Mouse (Mus musculus) C2C12 (cell line): ENCODE results near the gene Ush2a. TPM values are rescaled to one million over a fixed set of nuclear protein-coding genes. Genes with fewer than 3 reads are reported as not detected.

Source experiments
- H3K27me3 ChIP-seq: one replicate; pipeline ENCODE4 v1.6.1; 2011; ENCODE audit not compliant: control insufficient read depth, insufficient read depth, insufficient read length
- H3K36me3 ChIP-seq: one replicate; pipeline ENCODE4 v1.6.1; 2011; ENCODE audit not compliant: control insufficient read depth, insufficient read depth
- H3K4me3 ChIP-seq: one replicate; pipeline ENCODE4 v1.5.1; 2011; ENCODE audit warnings: mild to moderate bottlenecking, control low read depth; ENCODE audit not compliant: poor library complexity, insufficient read depth, severe bottlenecking
- H3K79me2 ChIP-seq: one replicate; pipeline ENCODE4 v1.6.1; 2011; ENCODE audit not compliant: control insufficient read depth, insufficient read depth
- H3K79me3 ChIP-seq: one replicate; pipeline ENCODE4 v1.6.1; 2011; ENCODE audit warnings: low read depth, control low read depth
- H3ac ChIP-seq: one replicate; pipeline ENCODE3; 2011; ENCODE audit warnings: low read depth; ENCODE audit not compliant: control insufficient read depth, insufficient read length
- CEBPB ChIP-seq: IDR thresholded peaks from one replicate; pipeline ENCODE4 v1.6.1; 2011; ENCODE audit warnings: low read depth, mild to moderate bottlenecking, control low read depth, moderate library complexity
- CTCF ChIP-seq: IDR thresholded peaks from one replicate; pipeline ENCODE4 v1.5.1; 2011; ENCODE audit not compliant: control insufficient read depth, insufficient read depth, insufficient read length
- FOSL1 ChIP-seq: IDR thresholded peaks from one replicate; pipeline ENCODE4 v1.8.0; 2011; ENCODE audit warnings: mild to moderate bottlenecking, low read length; ENCODE audit not compliant: poor library complexity, insufficient read depth, severe bottlenecking
- MAX ChIP-seq: IDR thresholded peaks from one replicate; pipeline ENCODE4 v1.6.1; 2011; ENCODE audit warnings: mild to moderate bottlenecking, control low read depth
- MYOD1 ChIP-seq: IDR thresholded peaks from one replicate; pipeline ENCODE4 v1.6.1; 2011; ENCODE audit warnings: low read depth; ENCODE audit not compliant: control insufficient read depth, insufficient read length
- MYOG ChIP-seq: IDR thresholded peaks from one replicate; pipeline ENCODE4 v1.6.1; 2011; ENCODE audit not compliant: control insufficient read depth, insufficient read length; ENCODE audit errors: extremely low read depth
- USF1 ChIP-seq: IDR thresholded peaks from one replicate; pipeline ENCODE4 v1.6.1; 2011; ENCODE audit warnings: low read depth, mild to moderate bottlenecking, control low read depth, moderate library complexity
- polyA plus RNA-seq: library from polyadenylated mRNA; unstranded; fragments of >200 nt; fragmentation: generic; extraction: Trizol; gene quantifications from one replicate; pipeline ENCODE4 v1.2.1, GENCODE M21; 2012; ENCODE audit warnings: missing spikeins

The Ush2a gene
- polyA plus RNA-seq, 1 experiment, result not detected

GRCm38 (mm10) chr1:188468371-188468783, 206.6 kb downstream of the Ush2a start:
- Histone ChIP-seq H3K79me2 (no peaks in the 10 kb centered on the region), H3K27me3 (no peaks in the 10 kb centered on the region), H3K79me3 (no peaks in the 10 kb centered on the region), H3K36me3 (no peaks in the 10 kb centered on the region), H3ac (no peak overlapping the region), H3K4me3 (no peak overlapping the region)
- TF ChIP-seq USF1, result no peak
- no peak for TF ChIP-seq CTCF
- TF ChIP-seq CEBPB, result no peak
- no peak for TF ChIP-seq MAX
- no peak for TF ChIP-seq MYOG
- TF ChIP-seq FOSL1, result no peak
- no peak for TF ChIP-seq MYOD1

GRCm38 (mm10) chr1:188504958-188505357, 243.1 kb downstream of the Ush2a start:
- TF ChIP-seq CEBPB (no peak), CTCF (no peak), MYOG (no peak), MYOD1 (no peak), FOSL1 (no peak), USF1 (no peak), MAX (no peak)
- Histone ChIP-seq H3K79me2 (no peaks in the 10 kb centered on the region), H3K36me3 (no peaks in the 10 kb centered on the region), H3ac (no peak overlapping the region), H3K79me3 (no peaks in the 10 kb centered on the region), H3K4me3 (no peak overlapping the region), H3K27me3 (no peaks in the 10 kb centered on the region)

GRCm38 (mm10) chr1:188518792-188519191, 257.0 kb downstream of the Ush2a start:
- H3K36me3 ChIP-seq, result no peaks in the 10 kb centered on the region
- no peak overlapping the region for H3ac ChIP-seq
- no peaks in the 10 kb centered on the region for H3K79me2 ChIP-seq
- H3K79me3 ChIP-seq, result no peaks in the 10 kb centered on the region
- no peaks in the 10 kb centered on the region for H3K27me3 ChIP-seq
- TF ChIP-seq MAX (no peak), USF1 (no peak), MYOD1 (no peak), CEBPB (no peak), MYOG (no peak), FOSL1 (no peak), CTCF (no peak)
- no peak overlapping the region for H3K4me3 ChIP-seq

GRCm38 (mm10) chr1:188527451-188527850, 265.6 kb downstream of the Ush2a start:
- H3K79me2 ChIP-seq, result no peaks in the 10 kb centered on the region
- H3K36me3 ChIP-seq, result no peaks in the 10 kb centered on the region
- TF ChIP-seq MYOD1, result no peak
- TF ChIP-seq CTCF, result no peak
- TF ChIP-seq USF1, result no peak
- no peak for TF ChIP-seq MAX
- TF ChIP-seq FOSL1, result no peak
- no peak for TF ChIP-seq CEBPB
- no peak for TF ChIP-seq MYOG
- no peak overlapping the region for H3ac ChIP-seq
- H3K4me3 ChIP-seq, result no peak overlapping the region
- no peaks in the 10 kb centered on the region for H3K79me3 ChIP-seq
- H3K27me3 ChIP-seq, result no peaks in the 10 kb centered on the region

GRCm38 (mm10) chr1:188529606-188530131, 267.8 kb downstream of the Ush2a start:
- no peak for TF ChIP-seq USF1
- no peak for TF ChIP-seq CTCF
- TF ChIP-seq FOSL1, result no peak
- no peak for TF ChIP-seq MYOG
- TF ChIP-seq CEBPB, result no peak
- TF ChIP-seq MAX, result no peak
- no peak for TF ChIP-seq MYOD1
- H3K27me3 ChIP-seq, result no peaks in the 10 kb centered on the region
- no peak overlapping the region for H3ac ChIP-seq
- no peak overlapping the region for H3K4me3 ChIP-seq
- no peaks in the 10 kb centered on the region for H3K36me3 ChIP-seq
- no peaks in the 10 kb centered on the region for H3K79me3 ChIP-seq
- no peaks in the 10 kb centered on the region for H3K79me2 ChIP-seq

GRCm38 (mm10) chr1:188537021-188537420, 275.2 kb downstream of the Ush2a start:
- no peak overlapping the region for H3ac ChIP-seq
- no peaks in the 10 kb centered on the region for H3K27me3 ChIP-seq
- H3K36me3 ChIP-seq, result no peaks in the 10 kb centered on the region
- no peak for TF ChIP-seq CEBPB
- TF ChIP-seq MYOD1, result no peak
- TF ChIP-seq USF1, result no peak
- TF ChIP-seq MAX, result no peak
- no peak for TF ChIP-seq MYOG
- TF ChIP-seq FOSL1, result no peak
- no peak for TF ChIP-seq CTCF
- no peak overlapping the region for H3K4me3 ChIP-seq
- no peaks in the 10 kb centered on the region for H3K79me3 ChIP-seq
- no peaks in the 10 kb centered on the region for H3K79me2 ChIP-seq
